Mouse (Mus musculus): ENCODE measurements around the gene Vmn2r60.
"Not testable (repeated sequence)": the region's sequence is repeated elsewhere in the genome, so short reads cannot be mapped to it uniquely, and the experiment has no call there.

The Vmn2r60 gene

GRCm38 (mm10) chr7:42107470-42107869, at the start of gene Vmn2r60:
Gene Vmn2r60 (plus strand): TSS chr7:42107770.
- DNase-seq, result no peak

GRCm38 (mm10) chr7:42058923-42059322, 48.6 kb upstream of the Vmn2r60 start, which contains the start of gene Vmn2r59:
Gene Vmn2r59 (minus strand): TSS chr7:42059023.
- DNase-seq, result no peak

GRCm38 (mm10) chr7:42107061-42107460, 509 bp upstream of the Vmn2r60 start:
- DNase-seq, result not testable (repeated sequence)
